Mouse (Mus musculus) lung, postnatal 0 days (tissue): ENCODE results near the gene Plxdc2.

ENCODE experiments used
- CTCF ChIP-seq: IDR thresholded peaks from 2 replicates; pipeline ENCODE4 v1.5.1; 2016; ENCODE audit warnings: antibody characterized with exemption, mild to moderate bottlenecking
- EP300 ChIP-seq: IDR thresholded peaks from 2 replicates; pipeline ENCODE4 v1.6.1; 2016; ENCODE audit warnings: antibody characterized with exemption, mild to moderate bottlenecking, control low read depth

- TF ChIP-seq CTCF (no peak), EP300 (no peak)
These were observed 30.6 kb downstream of the Plxdc2 start for GRCm38 (mm10) chr2:16386692-16387091.
